Mouse (Mus musculus) left cerebral cortex, adult 6 months (tissue): Measurements from ENCODE around the gene U2af2. TPM values are rescaled to one million over a fixed set of nuclear protein-coding genes. Genes with fewer than 3 reads are reported as not detected.

Source experiments
- long read RNA-seq, 2 experiments: library from polyadenylated mRNA; unstranded; transcript quantifications; one replicate each; pipeline ENCODE4 v2.0.0; 2019 to 2020
- polyA plus RNA-seq: library from polyadenylated mRNA; unstranded; fragments of <200 nt; fragmentation: Nextera tagmentation; gene quantifications from 2 replicates; pipeline ENCODE4 v1.2.3, GENCODE M21; 2021

Gene U2af2
- 5.8 and 18.1 TPM in 2 replicates for polyA plus RNA-seq
- long read RNA-seq, experiment 1, transcript U2af2-209 (12 exons, 2,088 nt): minor isoform, 16 of 81 reads
- long read RNA-seq, experiment 1, transcript U2af2-201 (12 exons, 2,183 nt): major isoform, 54 of 81 reads
- long read RNA-seq, experiment 1, partial matches to known transcripts: 6 of 81 reads
- long read RNA-seq, experiment 1, other reads (novel, unspliced or antisense): 5 of 81 reads
- long read RNA-seq, experiment 2, partial matches to known transcripts: 4 of 5 reads
- long read RNA-seq, experiment 2, other reads (novel, unspliced or antisense): 0 of 5 reads

DNA sequence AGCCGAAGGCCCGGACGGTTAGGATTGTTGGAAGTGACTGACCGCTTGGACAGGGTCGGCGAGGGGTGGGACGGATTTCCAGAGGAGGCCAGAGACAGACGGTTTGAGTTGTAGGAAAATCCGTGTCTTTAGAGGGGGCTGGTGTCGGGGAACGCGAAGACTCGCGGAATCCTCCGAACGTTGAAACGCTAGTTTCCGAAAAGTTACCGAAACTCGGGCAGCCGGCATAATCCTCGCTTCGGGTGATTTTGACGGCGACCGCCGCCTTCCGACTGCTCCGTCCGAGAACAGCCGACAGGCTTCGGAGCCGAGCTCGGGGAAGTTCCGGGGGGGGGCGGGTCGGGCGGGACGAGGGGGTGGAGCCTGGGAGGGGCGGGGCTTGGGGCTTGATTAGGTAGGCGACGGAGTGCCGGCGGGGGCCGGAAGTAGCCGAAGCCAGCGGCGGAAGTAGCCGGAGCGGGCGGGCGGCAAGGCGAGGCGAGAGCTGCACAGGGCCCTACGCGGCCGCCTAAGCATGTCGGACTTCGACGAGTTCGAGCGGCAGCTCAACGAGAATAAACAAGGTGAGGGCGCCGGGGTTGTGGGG is at the start of gene U2af2:
U2af2 (plus strand) TSS at position 370 of the 586 bp plus-strand sequence.

DNA sequence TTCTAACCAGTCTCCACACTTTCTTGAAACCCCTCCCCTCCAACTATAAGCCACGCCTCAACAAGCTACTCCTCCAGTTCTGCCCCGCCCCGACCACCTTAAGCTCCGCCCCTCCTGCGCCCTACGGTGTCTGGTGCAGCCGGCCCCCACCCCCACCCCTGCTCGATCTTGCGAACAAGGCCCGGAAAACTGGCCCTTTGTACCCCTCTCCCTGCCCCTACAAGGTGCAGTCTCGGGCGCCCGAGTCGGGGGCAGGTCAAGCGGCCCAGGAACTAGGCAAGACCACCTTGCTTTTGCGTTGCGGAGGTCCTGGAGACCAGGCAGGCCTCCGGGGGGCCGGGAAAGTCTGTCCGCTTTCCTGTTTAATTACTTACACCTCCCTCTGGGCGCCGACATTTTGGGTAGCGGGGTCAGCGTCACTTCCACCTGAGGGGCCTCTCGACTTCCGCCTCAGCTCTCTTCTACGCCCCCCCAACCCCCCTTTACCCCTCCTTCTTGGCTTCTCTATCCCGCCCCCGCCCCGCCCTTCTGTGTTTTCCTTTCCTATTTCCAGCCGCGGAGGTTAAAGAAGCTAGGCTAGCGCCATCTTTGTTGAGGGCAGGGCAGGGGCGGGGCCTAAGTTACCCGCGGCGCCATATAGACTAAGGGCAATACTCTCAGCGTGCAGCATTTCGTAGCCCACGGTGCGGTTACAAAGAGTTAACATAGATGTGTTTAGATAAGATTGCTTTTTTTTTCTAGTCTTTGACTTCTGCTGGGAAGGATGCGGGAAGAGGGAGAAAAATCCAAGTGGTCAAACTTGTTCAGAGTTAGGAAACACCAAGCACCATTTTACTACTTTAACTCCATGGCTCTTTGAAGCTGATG is 47.5 kb upstream of the U2af2 start, which contains the start of the genes Zfp524 and Fiz1:
Zfp524 (plus strand) TSS at position 165 of the 867 bp plus-strand sequence.
Fiz1 (minus strand) TSS at position 447 of the 867 bp plus-strand sequence.

DNA sequence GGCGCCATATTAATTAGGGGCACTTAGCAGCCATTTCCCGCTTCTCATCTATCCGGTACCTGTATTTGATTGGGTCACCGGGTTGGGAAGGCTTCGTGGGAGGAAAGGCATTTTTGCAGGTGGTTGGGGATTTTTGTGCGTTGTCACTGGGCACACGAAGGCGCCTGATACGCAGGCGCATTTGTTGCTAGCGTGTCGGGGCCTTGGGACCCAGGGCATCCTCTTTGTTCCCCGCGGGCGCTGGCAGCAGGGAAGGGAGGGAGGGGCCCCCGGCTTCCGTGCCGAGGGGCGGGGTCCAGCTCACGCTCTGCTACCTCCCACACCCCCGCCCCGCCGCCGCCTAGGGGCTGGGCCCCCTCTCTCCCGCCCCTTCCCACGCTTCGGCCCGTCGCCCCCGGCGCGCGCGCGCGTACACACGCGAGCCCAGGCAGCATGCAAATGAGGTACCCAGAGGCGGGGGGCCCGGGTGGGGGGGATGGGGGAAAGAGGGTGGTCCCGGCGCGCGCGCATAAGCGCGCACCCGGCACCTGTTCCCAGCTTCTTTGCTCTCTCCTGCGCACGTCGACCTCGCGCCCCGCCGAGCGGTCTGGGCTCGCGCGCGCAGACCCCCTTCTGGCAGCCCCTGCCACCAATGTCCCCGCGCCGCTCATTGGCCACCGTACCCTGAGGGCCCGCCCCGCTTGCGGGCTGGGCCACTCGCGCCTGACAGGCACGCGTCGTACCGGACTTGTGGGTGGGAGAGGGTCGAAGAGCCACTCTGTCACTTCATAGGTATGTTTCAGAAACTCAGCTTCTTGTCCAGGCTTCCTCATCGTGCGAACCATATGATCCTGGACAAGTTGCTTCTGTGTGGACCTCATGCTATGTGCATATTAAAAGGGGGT is 46.6 kb upstream of the U2af2 start, which contains the start of gene Gm44973:
Gm44973 (plus strand) TSS at position 379 of the 884 bp plus-strand sequence.

DNA sequence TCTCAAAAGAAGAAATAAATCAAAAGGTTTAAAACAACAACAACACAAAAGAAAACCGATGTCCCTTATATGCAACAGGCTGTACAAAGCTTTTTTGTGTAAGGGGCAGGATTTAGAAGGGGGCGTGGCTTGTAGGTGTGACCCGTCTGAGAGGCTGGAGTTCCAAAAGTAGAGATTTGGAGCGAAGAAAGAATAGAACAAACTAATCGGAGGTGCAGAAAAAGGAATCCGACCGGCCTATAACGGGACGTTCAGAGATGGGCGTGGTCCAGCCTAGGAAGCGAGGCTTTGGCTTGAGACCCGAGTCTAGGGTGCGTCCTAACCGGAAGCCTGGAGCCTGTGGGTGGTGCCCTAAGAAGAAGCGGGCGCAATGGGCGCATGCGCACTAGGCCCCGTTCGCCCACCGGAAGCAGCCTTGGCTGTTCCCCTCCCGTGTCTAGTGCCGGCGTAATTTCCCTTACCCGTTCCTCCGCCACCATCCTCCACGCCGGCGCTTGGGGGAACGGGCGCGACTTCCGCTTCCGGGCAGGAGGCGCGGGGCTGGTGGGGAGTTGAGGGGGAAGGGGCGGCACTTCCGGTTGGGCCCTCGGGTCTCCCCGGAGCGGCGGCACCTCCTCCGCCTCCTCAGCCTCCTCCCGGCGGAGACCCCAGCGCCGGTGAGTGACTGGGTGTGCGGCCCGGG is 41.8 kb upstream of the U2af2 start, which contains the start of the genes Zfp865 and Ccdc106:
Zfp865 (plus strand) TSS at position 377 of the 682 bp plus-strand sequence.
Ccdc106 (plus strand) TSS at position 554 of the 682 bp plus-strand sequence.

DNA sequence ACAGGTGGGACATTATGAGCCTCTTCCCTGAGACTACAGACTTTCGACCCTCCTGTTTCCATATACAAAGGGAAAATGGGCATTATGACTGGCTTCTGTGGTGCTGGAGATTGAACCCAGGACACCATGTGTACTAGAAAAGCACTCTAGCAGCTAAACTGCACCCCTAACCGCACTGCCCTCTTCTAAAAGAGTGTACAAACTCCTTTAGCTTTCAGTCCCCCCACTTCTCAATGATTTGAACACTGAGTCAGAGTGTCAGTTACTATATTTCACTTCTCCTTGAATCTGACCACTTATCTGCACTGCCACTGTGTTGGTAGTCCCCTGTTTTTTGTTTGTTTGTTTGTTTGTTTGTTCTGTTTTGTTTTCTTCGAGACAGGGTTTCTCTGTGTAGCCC is 28.1 kb upstream of the U2af2 start, which contains the start of gene 4632433K11Rik:
4632433K11Rik (plus strand) TSS at position 301 of the 400 bp plus-strand sequence.

DNA sequence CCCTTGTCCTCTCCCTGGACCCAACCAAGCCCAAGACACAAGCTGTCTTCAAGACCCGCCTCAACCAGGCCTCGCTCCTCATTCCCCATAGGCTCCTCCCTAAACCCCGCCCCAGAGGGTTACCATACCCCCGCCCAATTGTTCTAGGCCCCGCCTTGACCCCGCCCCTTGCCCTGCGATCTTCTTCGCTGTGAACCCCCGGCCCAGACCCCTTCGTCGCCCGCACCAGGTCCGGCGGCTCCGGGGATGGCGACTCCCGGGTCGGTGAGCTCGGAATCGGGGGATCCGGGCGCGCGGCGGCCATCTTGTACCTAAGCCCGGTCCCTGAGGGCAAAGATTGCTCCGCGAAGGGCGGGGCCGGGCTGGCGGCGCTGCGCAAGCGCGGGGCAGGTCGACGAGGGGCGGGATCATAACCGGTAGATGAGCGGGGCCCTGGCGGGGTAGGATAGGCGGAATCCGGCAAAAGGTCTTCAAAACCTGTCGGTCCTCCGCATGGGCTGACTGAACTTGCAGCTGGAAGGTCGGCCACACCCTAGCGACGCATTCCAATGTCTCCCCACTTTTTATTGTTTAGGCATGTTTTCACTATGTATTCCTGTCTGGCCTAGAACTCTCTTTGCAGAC is 23.7 kb upstream of the U2af2 start, which contains the start of gene Zfp784:
Zfp784 (minus strand) TSS at position 338 of the 624 bp plus-strand sequence.

DNA sequence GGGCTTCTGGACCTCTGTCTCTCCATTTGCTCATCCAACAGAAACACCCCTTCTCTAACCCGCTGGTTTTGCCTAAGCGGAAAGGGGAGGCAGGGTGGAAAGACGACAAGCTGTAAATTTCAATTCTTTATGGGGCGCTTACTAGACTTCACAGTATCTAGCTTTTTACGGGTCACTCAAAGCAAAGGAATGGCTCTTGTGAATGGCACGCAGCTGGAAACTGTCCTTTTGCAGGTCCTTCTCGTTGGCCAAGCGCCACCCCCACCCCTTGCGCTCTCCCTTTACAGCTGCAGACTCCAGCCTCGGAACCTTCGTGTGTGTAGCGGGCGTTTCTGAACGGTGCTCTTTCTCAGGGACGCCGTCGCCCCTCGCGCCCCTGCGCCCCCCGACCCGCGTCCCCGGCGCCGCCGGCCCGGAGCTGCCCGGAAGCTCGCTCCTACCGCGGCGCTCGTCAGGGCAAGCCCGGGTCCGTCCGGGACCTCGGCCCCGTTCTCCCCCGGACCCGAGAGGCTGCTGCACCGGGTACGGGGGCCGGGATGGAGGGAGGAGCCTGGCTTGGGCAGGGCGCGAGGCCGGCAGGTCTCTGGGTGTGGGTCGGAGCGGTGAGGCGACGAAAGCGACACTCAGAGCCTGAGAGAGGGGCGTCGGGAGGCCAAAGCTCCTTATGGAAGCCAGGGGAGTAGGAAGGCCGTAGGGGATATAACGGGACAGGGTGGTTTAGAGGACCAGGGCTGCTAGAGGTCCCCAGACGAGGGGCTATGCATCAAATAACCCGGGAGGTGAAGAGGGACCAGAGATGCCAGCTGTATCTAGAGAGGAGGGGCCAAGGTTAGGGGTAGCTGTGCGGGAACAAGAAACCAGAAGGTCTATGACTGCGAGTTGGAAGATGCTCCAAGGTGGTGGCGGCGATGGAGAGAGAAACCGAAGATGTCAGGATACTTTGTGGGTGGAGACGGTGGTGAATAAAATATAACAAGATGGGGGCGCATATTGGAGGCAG is 10.4 kb upstream of the U2af2 start, which contains the start of gene Zfp580:
Zfp580 (plus strand) TSS at position 346 of the 1,000 bp plus-strand sequence.

DNA sequence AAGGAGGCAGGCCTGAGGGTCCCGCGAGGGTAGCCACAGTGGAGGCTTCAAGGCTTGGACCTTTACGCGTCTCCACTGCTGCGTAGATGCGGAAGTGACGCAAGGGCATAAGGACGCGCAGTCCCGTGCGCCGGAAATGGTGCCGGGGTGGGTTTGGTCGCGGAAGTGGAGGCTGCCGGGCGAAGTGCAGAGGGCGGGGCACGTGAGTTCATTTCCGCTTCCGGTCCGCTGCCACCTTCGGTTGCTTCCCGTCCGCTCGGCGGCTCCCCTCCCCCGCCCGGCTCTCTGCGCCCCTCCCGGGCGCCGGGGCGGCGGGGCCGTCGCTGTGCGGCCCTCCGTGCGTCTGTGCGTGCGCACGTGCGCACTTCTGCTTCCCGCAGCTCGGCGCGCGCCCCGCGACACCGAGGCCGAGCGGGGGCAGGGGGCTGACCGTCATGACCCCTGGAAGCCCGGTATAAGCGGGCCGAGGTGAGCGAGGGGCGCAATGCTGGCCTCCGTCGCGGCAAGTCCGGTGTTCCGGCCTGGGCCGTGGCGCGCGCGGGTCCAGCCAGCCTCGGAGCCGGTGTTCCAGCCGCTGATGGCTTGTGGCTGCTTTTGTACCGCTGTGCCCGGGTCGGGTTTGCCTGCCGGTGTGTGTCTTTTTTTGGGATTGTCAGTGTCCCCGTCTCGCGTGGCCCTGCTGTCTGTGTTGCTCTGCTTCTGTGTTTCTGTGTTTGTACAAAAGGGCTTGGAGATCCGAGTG is 18.2 kb downstream of the U2af2 start, which contains the start of gene Epn1:
Epn1 (plus strand) TSS at position 226 of the 742 bp plus-strand sequence.

DNA sequence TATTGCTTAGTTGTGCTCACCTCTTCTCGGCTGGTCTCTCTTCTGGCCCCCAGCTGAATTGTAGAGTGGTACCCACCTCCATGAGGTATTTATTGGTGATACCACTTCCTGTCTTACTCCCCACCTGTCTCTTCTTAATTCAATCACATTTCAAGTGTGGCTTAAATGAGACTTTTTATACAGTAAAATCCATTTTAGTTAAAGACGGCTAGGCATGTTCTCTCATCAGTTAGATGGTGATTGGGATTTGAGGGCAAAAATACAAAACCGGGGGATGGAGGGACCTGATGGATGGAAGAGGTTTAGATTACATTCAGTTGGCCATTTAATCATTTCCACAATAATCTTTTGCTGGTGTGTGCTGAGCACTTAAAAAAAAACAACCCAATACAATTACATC is 54.9 kb downstream of the U2af2 start, which contains the start of gene Rfpl4:
Rfpl4 (minus strand) TSS at position 101 of the 400 bp plus-strand sequence.

DNA sequence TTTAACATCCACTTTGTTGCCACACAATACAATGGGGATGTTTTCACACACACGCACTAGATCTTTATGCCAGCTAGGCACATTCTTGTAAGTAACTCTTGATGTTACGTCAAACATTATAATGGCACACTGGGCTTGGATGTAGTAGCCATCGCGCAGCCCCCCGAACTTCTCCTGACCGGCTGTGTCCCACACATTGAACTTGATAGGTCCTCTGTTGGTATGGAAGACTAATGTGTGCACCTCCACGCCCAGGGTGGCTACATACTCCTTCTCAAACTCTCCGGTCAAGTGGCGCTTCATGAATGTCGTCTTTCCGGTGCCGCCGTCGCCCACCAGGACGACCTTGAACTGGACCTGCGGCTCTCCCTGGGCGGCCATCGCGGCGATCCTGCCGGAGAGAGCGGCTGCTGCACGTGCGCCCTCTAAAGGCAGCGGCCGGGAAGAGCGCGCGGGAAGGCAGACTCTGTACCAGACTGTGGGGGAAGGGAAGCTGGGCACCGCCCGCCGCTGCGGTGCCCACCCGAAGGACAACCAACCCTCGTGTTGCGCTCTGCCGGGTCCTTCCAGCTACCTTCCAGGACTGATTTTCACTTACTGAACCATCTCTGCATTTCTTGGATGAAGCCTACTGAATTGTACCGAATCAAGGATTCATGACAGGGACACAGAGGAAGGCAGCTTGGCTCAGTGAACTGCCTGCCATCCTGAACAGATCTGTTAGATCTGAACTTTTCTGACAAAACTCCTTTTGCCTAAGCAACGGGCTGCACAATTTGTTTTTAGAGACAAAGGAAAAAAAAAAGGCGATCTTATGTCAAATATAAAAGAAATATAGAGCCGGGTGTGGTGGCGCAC is 63.8 kb downstream of the U2af2 start, which contains the start of gene Rasl2-9:
Rasl2-9 (minus strand) TSS at position 402 of the 858 bp plus-strand sequence.

Other genes with a start within 250 kb of the U2af2 start
- 17.9 and 212 TPM in 2 replicates for gene Ube2s, start 249.6 kb upstream of the U2af2 start, polyA plus RNA-seq
- gene Shisa7, start 217.4 kb upstream of the U2af2 start, polyA plus RNA-seq: 11.2 and 11.4 TPM in 2 replicates
- 20.0 and 27.8 TPM in 2 replicates for gene Isoc2b, start 191.9 kb upstream of the U2af2 start, polyA plus RNA-seq
- gene Isoc2a, start 185.0 kb upstream of the U2af2 start, polyA plus RNA-seq: 0.45 and 1.3 TPM in 2 replicates
- 0.11 and 0.16 TPM in 2 replicates for gene Gm36210, start 155.6 kb upstream of the U2af2 start, polyA plus RNA-seq
- 0.69 and 2.7 TPM in 2 replicates for gene Zfp628, start 146.9 kb upstream of the U2af2 start, polyA plus RNA-seq
- 115 and 129 TPM in 2 replicates for gene Nat14, start 140.1 kb upstream of the U2af2 start, polyA plus RNA-seq
- gene Ssc5d, start 136.4 kb upstream of the U2af2 start, polyA plus RNA-seq: 0.10 and 0.19 TPM in 2 replicates
- gene Sbk2, start 97.7 kb upstream of the U2af2 start, polyA plus RNA-seq: 0.28 and 0.50 TPM in 2 replicates
- gene Sbk3, start 91.0 kb upstream of the U2af2 start, polyA plus RNA-seq: 0.23 TPM in 2 replicates
- gene Zfp579, start 66.0 kb upstream of the U2af2 start, polyA plus RNA-seq: 5.1 and 11.4 TPM in 2 replicates
- 10.9 and 14.7 TPM in 2 replicates for gene Zfp524, start 47.7 kb upstream of the U2af2 start, polyA plus RNA-seq
- 12.1 and 13.9 TPM in 2 replicates for gene Fiz1, start 47.4 kb upstream of the U2af2 start, polyA plus RNA-seq
- not detected in 2 replicates for gene Gm44973, start 46.6 kb upstream of the U2af2 start, polyA plus RNA-seq
- 1.1 and 4.4 TPM in 2 replicates for gene Zfp865, start 41.8 kb upstream of the U2af2 start, polyA plus RNA-seq
- gene Ccdc106, start 41.6 kb upstream of the U2af2 start, polyA plus RNA-seq: 55.0 and 60.1 TPM in 2 replicates
- not detected in 2 replicates for gene 4632433K11Rik, start 28.0 kb upstream of the U2af2 start, polyA plus RNA-seq
- 3.0 and 3.3 TPM in 2 replicates for gene Zfp784, start 23.7 kb upstream of the U2af2 start, polyA plus RNA-seq
- 4.9 and 24.0 TPM in 2 replicates for gene Zfp580, start 10.6 kb upstream of the U2af2 start, polyA plus RNA-seq
- 52.2 and 182 TPM in 2 replicates for gene Epn1, start 18.1 kb downstream of the U2af2 start, polyA plus RNA-seq
- gene Rfpl4, start 54.8 kb downstream of the U2af2 start, polyA plus RNA-seq: not detected in 2 replicates
- 0.59 and 0.75 TPM in 2 replicates for gene Rasl2-9, start 63.8 kb downstream of the U2af2 start, polyA plus RNA-seq
- gene Vmn1r55, start 87.5 kb downstream of the U2af2 start, polyA plus RNA-seq: 0.01 TPM in 1 of 2 replicates, not detected in the other
- gene Vmn1r56, start 134.6 kb downstream of the U2af2 start, polyA plus RNA-seq: not detected in 2 replicates
- not detected in 2 replicates for gene Vmn1r57, start 156.3 kb downstream of the U2af2 start, polyA plus RNA-seq